34 mouse cellular contexts compared by ENCODE assay signal in the genomic region with DNA sequence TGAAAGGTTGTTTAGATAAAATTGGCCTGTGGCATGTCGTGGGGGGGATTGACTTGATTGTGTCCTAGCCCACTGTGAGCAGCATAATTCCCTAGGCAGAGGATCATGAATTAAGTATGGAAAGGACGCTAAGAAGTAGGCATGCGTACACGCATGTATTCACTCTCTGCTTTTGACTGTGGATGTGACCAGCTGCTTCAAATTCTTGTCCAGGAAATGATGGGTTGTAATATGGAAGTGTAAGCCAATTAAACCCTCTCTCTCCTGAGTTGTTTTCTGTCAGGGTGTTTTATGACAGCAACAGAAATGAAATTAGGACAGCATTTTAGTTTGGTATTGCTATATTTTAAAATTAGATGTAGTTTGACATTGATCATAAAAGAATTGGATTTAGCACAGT. TPM values are rescaled to one million over a fixed set of nuclear protein-coding genes. Genes with fewer than 3 reads are reported as not detected.
A peak's percentile ranks its signal among the peaks of the same experiment; 100 is the strongest.
DNase-seq lines count a peak whose midpoint lies in the region; ATAC-seq and TF ChIP-seq lines count a peak whose summit lies in the region.
"Had no signal": no experiment of that assay in that cellular context is flagged by ENCODE, and none has a peak within 500 bp of the region (broad histone marks: within the 10 kb centered on the region; RNA-seq: fewer than 3 reads in every experiment).

No protein-coding gene starts in this region.

- peaks cover 23% of the 10 kb centered on the region; the same call in 1 of the 2 replicates for H3K36me3 ChIP-seq in forebrain, embryonic 15.5 days
- no peaks in the 10 kb centered on the region; the same call in 1 of the 2 replicates for H3K36me3 ChIP-seq in forebrain, embryonic 11.5 days (ENCODE audit: control insufficient read depth, insufficient read depth, low read length)
- H3K36me3 ChIP-seq: G1E; intestine, embryonic 15.5 days had no signal

- no peak overlapping the region for H3K4me2 ChIP-seq in forebrain, embryonic 15.5 days (replicated peaks)
- no peak overlapping the region for H3K4me2 ChIP-seq in forebrain, embryonic 11.5 days (ENCODE audit: low read depth, low read length, severe bottlenecking)
- H3K4me2 ChIP-seq: embryonic facial prominence, embryonic 13.5 days; heart, embryonic 11.5 days; heart, embryonic 15.5 days; hindbrain, embryonic 13.5 days; intestine, embryonic 15.5 days had no signal

- H3K9ac ChIP-seq in forebrain, embryonic 15.5 days (replicated peaks) = no peak overlapping the region
- H3K9ac ChIP-seq in forebrain, embryonic 11.5 days (ENCODE audit: low read length) = no peak overlapping the region
- H3K9ac ChIP-seq: embryonic facial prominence, embryonic 13.5 days; heart, embryonic 15.5 days; hindbrain, embryonic 13.5 days; intestine, embryonic 15.5 days had no signal

- H3K4me3 ChIP-seq in forebrain, embryonic 15.5 days = no peak overlapping the region
- no peak overlapping the region for H3K4me3 ChIP-seq in forebrain, embryonic 11.5 days (ENCODE audit: low read depth, low read length)
- no peak overlapping the region for H3K4me3 ChIP-seq in gastrocnemius, adult 2 months
- H3K4me3 ChIP-seq: embryonic facial prominence, embryonic 10.5 days; embryonic facial prominence, embryonic 13.5 days; erythroblast, embryonic 14.5 days; heart, embryonic 15.5 days; hindbrain, embryonic 10.5 days; hindbrain, embryonic 13.5 days; intestine, embryonic 15.5 days had no signal

- TF ChIP-seq CTCF in gastrocnemius, adult 2 months (IDR thresholded peaks at IDR 0.05) = no peak
- no peak for TF ChIP-seq CTCF in brain, embryonic 14.5 days (IDR thresholded peaks at IDR 0.05; ENCODE audit: borderline replicate concordance, extremely low read depth, insufficient read depth, insufficient read length)

- 74% methylated on average over 4 of the region's 4 CpGs for WGBS in forebrain, embryonic 15.5 days
- 89% methylated on average over 4 of the region's 4 CpGs for WGBS in forebrain, embryonic 11.5 days

- intact Hi-C loops in gastrocnemius, adult 2 months (cut with DNase I) = loop anchor here (5.0 kb wide), 1 partner anchor 62 kb away; no protein-coding TSS in a partner anchor

- no peak for DNase-seq in forebrain, embryonic 11.5 days (ENCODE audit: low spot score)
- DNase-seq in gastrocnemius, adult 2 months = no peak
- no peak for DNase-seq in gastrocnemius, adult 8-10 months (ENCODE audit: low spot score in 2 of 2)
- peak; percentile 53 for DNase-seq in brain, embryonic 14.5 days (ENCODE audit: low read depth)
- no peak for DNase-seq in layer of hippocampus, adult 11-12 months (ENCODE audit: low spot score)
- DNase-seq: adrenal gland, postnatal 10 days; adrenal gland, postnatal 36 days; B cell, adult 2 months; cerebellum, adult 11-12 months; cerebellum, adult 8-10 months; cerebellum, postnatal 10 days; cerebellum, postnatal 36 days; embryo, embryonic 11 days; gastrocnemius, postnatal 10 days; gastrocnemius, postnatal 36 days; heart, postnatal 10 days; heart, postnatal 36 days; kidney, adult 11 months; kidney, adult 9 months had no signal

- ATAC-seq in forebrain, embryonic 15.5 days (replicated peaks) = no peak
- ATAC-seq in forebrain, embryonic 11.5 days (replicated peaks; ENCODE audit: low FRiP score) = no peak
- ATAC-seq: hindbrain, embryonic 16.5 days; intestine, embryonic 15.5 days; Patski had no signal

- no peak for TF ChIP-seq POLR2A in brain, embryonic 14.5 days (IDR thresholded peaks at IDR 0.05; ENCODE audit: borderline replicate concordance, extremely low read depth, insufficient read depth, insufficient read length, poor library complexity, severe bottlenecking)

- H3K4me1 ChIP-seq in forebrain, embryonic 15.5 days = peaks cover 44% of the 10 kb centered on the region
- no peaks in the 10 kb centered on the region for H3K4me1 ChIP-seq in forebrain, embryonic 11.5 days (replicated peaks; ENCODE audit: control insufficient read depth, insufficient read depth, low read length)
- H3K4me1 ChIP-seq: hindbrain, embryonic 10.5 days had no signal

- peak overlapping the region; percentile 70 for H3K27ac ChIP-seq in forebrain, embryonic 15.5 days (replicated peaks)
- H3K27ac ChIP-seq in forebrain, embryonic 11.5 days (ENCODE audit: low read depth, low read length) = no peak overlapping the region
- H3K27ac ChIP-seq in gastrocnemius, adult 2 months = peak overlapping the region; percentile 21; the same call in 1 of the 2 replicates
- H3K27ac ChIP-seq: embryonic facial prominence, embryonic 10.5 days; embryonic facial prominence, embryonic 13.5 days; heart, embryonic 15.5 days; hindbrain, embryonic 10.5 days; hindbrain, embryonic 13.5 days; intestine, embryonic 15.5 days had no signal

- no peaks in the 10 kb centered on the region for H3K27me3 ChIP-seq in forebrain, embryonic 15.5 days
- H3K27me3 ChIP-seq in forebrain, embryonic 11.5 days (ENCODE audit: control insufficient read depth, insufficient read depth, low read length) = no peaks in the 10 kb centered on the region
- H3K27me3 ChIP-seq: CH12.LX; embryonic facial prominence, embryonic 13.5 days; heart, embryonic 15.5 days; hindbrain, embryonic 13.5 days; intestine, embryonic 15.5 days; Patski had no signal

- no peaks in the 10 kb centered on the region for H3K9me3 ChIP-seq in forebrain, embryonic 15.5 days
- no peaks in the 10 kb centered on the region for H3K9me3 ChIP-seq in forebrain, embryonic 11.5 days (ENCODE audit: control insufficient read depth, low read length)
- H3K9me3 ChIP-seq: embryonic facial prominence, embryonic 10.5 days; embryonic facial prominence, embryonic 13.5 days; G1E; heart, embryonic 15.5 days; hindbrain, embryonic 10.5 days; hindbrain, embryonic 13.5 days; intestine, embryonic 15.5 days had no signal

RNA-seq across cellular contexts. Expression of a gene that starts 39.9 kb away (rescaled TPM):
- not detected in 2 replicates for polyA plus RNA-seq in forebrain, embryonic 15.5 days (2015; fragmentation: Nextera tagmentation; extraction: Ambion mirVana)
- polyA plus RNA-seq in forebrain, embryonic 11.5 days (2014; fragmentation: Nextera tagmentation; extraction: Ambion mirVana) = not detected in 2 replicates
- not detected for total RNA-seq in gastrocnemius, adult 2 months (2021)
- total RNA-seq in gastrocnemius, adult 8-10 months (2022) = not detected
- polyA plus RNA-seq in brain, embryonic 14.5 days (2012; rRNA removed) = 0.10 and 0.12 TPM in 2 replicates
- total RNA-seq: adrenal gland, adult 18-20 months; adrenal gland, postnatal 10 days; adrenal gland, postnatal 36 days; CH12.LX; G1E; gastrocnemius, postnatal 10 days; gastrocnemius, postnatal 36 days; granulocyte monocyte progenitor cell, adult 5-6 weeks had no signal
- polyA plus RNA-seq: embryonic facial prominence, embryonic 13.5 days; erythroblast, embryonic 14.5 days; G1E; hindbrain, embryonic 10.5 days; intestine, embryonic 15.5 days; Patski had no signal

RNA-seq across cellular contexts. Expression of a gene that starts 41.0 kb away (rescaled TPM):
- 25.7 and 26.0 TPM in 2 replicates for polyA plus RNA-seq in forebrain, embryonic 15.5 days (2015; fragmentation: Nextera tagmentation; extraction: Ambion mirVana)
- 28.9 and 31.3 TPM in 2 replicates for polyA plus RNA-seq in forebrain, embryonic 11.5 days (2014; fragmentation: Nextera tagmentation; extraction: Ambion mirVana)
- 10 to 100 TPM; 28.4 to 56.4 TPM for total RNA-seq in gastrocnemius, adult 2 months (2021)
- total RNA-seq in gastrocnemius, adult 8-10 months (2022) = 10 to 100 TPM; 50.2 to 56.6 (median 53.5) TPM
- 74.2 and 79.2 TPM in 2 replicates for polyA plus RNA-seq in brain, embryonic 14.5 days (2012; rRNA removed)

RNA-seq across cellular contexts. Expression of a gene that starts 58.8 kb away (rescaled TPM):
- 35.6 and 41.5 TPM in 2 replicates for polyA plus RNA-seq in forebrain, embryonic 15.5 days (2015; fragmentation: Nextera tagmentation; extraction: Ambion mirVana)
- 99.5 and 102 TPM in 2 replicates for polyA plus RNA-seq in forebrain, embryonic 11.5 days (2014; fragmentation: Nextera tagmentation; extraction: Ambion mirVana)
- total RNA-seq in gastrocnemius, adult 2 months (2021) = not detected
- total RNA-seq in gastrocnemius, adult 8-10 months (2022) = not detected
- polyA plus RNA-seq in brain, embryonic 14.5 days (2012; rRNA removed) = 27.1 and 71.0 TPM in 2 replicates
